Mouse (Mus musculus) bone marrow, adult 2 months (tissue): Measurements from ENCODE around the gene Ppp1r3c. TPM values are rescaled to one million over a fixed set of nuclear protein-coding genes. Genes with fewer than 3 reads are reported as not detected.
"Not testable (repeated sequence)": the region's sequence is repeated elsewhere in the genome, so short reads cannot be mapped to it uniquely, and the experiment has no call there.

Experiments used
- H3K27ac ChIP-seq: fragments of 200-500 bp; 2 replicates; pipeline ENCODE4 v1.5.1; 2012; ENCODE audit warnings: low read depth, mild to moderate bottlenecking, control low read depth, inconsistent platforms, low read length; ENCODE audit not compliant: control insufficient read depth, poor library complexity, insufficient read depth
- H3K4me1 ChIP-seq: fragments of 200-500 bp; 2 replicates; pipeline ENCODE4 v1.6.1; 2011; ENCODE audit warnings: low read length; ENCODE audit not compliant: control insufficient read depth, insufficient read depth
- H3K4me3 ChIP-seq: fragments of 200-500 bp; replicated peaks from 2 replicates; pipeline ENCODE3; 2011; ENCODE audit warnings: mild to moderate bottlenecking, low read depth, low read length, control low read depth; ENCODE audit not compliant: control insufficient read depth
- CTCF ChIP-seq: fragments of 200-500 bp; IDR thresholded peaks from 2 replicates; pipeline ENCODE4 v1.5.1; 2011; ENCODE audit warnings: low read length, control low read depth; ENCODE audit not compliant: control insufficient read depth, insufficient read depth
- POLR2A ChIP-seq: fragments of 200-500 bp; IDR thresholded peaks from 2 replicates; pipeline ENCODE4 v1.6.1; 2011; ENCODE audit warnings: low read depth, mild to moderate bottlenecking, control low read depth, low read length, borderline replicate concordance; ENCODE audit not compliant: control insufficient read depth
- WGBS: fragments of 180-500 bp; shearing (Covaris S2); methylation state at CpG from one replicate; pipeline ENCODE4 v1.1.7; 2018; 5-methylcytosine and 5-hydroxymethylcytosine counted together
- polyA plus RNA-seq: library from polyadenylated mRNA; stranded (reverse); fragments of >200 nt; gene quantifications from 2 replicates; pipeline ENCODE4 v1.2.4, GENCODE M21; 2011; ENCODE audit warnings: low replicate concordance; ENCODE audit not compliant: missing spikeins, insufficient read depth, insufficient read length

Ppp1r3c gene
- polyA plus RNA-seq, 1 experiment = 2.0 TPM

- H3K27ac ChIP-seq = no peak overlapping the region
- WGBS = 81% methylated on average over 11 of the region's 11 CpGs
- no peaks in the 10 kb centered on the region for H3K4me1 ChIP-seq
- no peak for TF ChIP-seq POLR2A
- TF ChIP-seq CTCF = no peak
- H3K4me3 ChIP-seq = no peak overlapping the region
Observed at GRCm38 (mm10) chr19:36731310-36731709, 5.1 kb downstream of the Ppp1r3c start.

GRCm38 (mm10) chr19:36730414-36730813, 6.0 kb downstream of the Ppp1r3c start:
- not testable (repeated sequence) for H3K4me1 ChIP-seq, H3K4me3 ChIP-seq, H3K27ac ChIP-seq
- 77% methylated on average over 2 of the region's 2 CpGs for WGBS

GRCm38 (mm10) chr19:36728741-36729460, 7.6 kb downstream of the Ppp1r3c start:
- 75% methylated on average over 12 of the region's 12 CpGs for WGBS
- TF ChIP-seq CTCF (no peak), POLR2A (no peak)

DNA sequence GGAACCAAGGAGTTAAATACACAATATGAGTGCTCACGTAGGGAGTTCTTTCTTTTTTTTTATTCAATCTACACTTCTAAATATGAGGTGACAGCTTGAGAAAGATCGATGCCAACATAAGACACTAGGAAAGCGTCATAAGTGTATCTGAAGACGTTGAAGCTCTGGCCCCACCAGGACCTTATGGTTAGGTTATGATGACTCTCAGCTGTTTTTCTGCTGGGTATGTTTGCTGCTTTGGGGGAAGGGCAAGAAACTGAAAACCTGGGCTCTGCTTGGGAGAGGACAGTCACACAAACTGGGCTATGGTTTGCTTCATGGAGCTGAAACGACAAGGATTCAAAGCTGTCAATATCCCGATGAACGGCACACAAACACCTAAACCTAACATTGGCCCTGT, 11.5 kb downstream of the Ppp1r3c start:
- Histone ChIP-seq H3K4me3 (no peak overlapping the region), H3K4me1 (no peaks in the 10 kb centered on the region), H3K27ac (no peak overlapping the region)
- TF ChIP-seq POLR2A (no peak), CTCF (no peak)
- WGBS = 76% methylated on average over 7 of the region's 7 CpGs

More at GRCm38 (mm10) chr19:36728741-36729460, 7.6 kb downstream of the Ppp1r3c start:
- Histone ChIP-seq H3K4me3 (no peak overlapping the region), H3K4me1 (no peaks in the 10 kb centered on the region), H3K27ac (no peak overlapping the region)

DNA sequence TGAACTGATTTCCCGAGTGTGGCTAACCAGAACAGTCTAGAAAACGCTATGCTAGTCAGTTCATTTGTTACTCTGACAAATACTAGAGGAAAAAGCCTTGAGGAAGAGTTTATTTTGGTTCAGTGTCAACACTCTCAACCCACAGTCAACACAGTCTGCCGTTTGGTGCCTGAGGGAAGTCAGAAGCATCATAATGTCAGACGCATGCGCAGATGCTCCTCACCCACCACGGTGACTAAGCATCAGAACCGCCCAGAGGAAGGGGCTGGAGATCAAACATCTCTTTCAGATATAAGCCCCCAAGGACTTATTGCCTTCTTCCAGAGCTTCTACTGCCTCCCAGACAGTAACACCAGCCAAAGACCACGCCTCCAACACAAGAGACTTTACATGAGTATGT, 15.3 kb downstream of the Ppp1r3c start:
- TF ChIP-seq CTCF (no peak), POLR2A (no peak)
- H3K27ac ChIP-seq = no peak overlapping the region
- H3K4me1 ChIP-seq = no peaks in the 10 kb centered on the region; the same call in 1 of the 2 replicates
- whole genome bisulfite sequencing = 70% methylated on average over 8 of the region's 8 CpGs
- H3K4me3 ChIP-seq = no peak overlapping the region

DNA sequence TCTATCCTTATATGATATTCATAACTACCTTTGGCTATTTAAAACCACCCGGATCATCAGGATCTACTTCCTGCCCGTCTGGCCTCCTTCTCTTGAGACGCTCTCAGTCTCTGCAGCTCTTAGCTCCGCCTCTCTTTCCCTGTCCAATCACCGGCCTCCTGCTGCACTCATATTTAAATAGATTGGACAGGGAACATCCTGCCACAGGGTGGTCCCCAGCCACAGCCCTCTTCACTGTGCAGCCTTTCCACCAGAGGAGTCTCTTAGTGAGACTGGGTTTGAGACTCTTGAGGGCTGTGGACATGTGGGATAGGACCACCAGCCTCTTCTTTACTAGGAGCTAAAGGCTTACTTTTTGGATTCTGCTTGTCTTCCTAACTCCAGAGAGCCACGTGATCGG, 20.2 kb downstream of the Ppp1r3c start:
- WGBS = 75% methylated on average over 7 of the region's 7 CpGs
- TF ChIP-seq CTCF = no peak
- TF ChIP-seq POLR2A = no peak
- Histone ChIP-seq H3K4me1 (no peaks in the 10 kb centered on the region; the same call in 1 of the 2 replicates), H3K4me3 (no peak overlapping the region), H3K27ac (no peak overlapping the region)

DNA sequence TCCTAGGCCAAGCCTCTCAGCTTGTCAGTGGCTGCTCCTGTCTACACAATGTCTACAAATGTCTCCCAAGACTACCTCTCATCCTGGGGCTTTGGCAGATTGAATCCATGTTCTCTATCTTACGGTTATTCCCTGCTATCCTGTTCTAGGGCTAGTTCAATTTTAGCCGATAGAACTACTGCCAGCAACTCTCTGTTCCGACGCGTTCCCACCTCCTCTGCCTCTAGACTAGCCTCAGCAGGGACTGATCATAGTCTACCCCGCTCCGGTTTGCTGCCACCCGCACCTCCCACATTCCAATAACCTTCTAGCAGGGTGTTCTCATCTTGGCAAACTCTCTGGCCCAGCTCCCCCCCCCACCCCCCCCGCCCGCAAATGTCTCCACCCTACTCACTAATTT, 20.9 kb downstream of the Ppp1r3c start:
- TF ChIP-seq POLR2A = no peak
- H3K27ac ChIP-seq = no peak overlapping the region
- H3K4me1 ChIP-seq = no peaks in the 10 kb centered on the region; the same call in 1 of the 2 replicates
- no peak overlapping the region for H3K4me3 ChIP-seq
- 90% methylated on average over 10 of the region's 10 CpGs for WGBS

- WGBS = 67% methylated on average over 1 of the region's 1 CpGs
- H3K27ac ChIP-seq = no peak overlapping the region
- TF ChIP-seq POLR2A (no peak), CTCF (no peak)
- no peak overlapping the region for H3K4me3 ChIP-seq
- no peaks in the 10 kb centered on the region for H3K4me1 ChIP-seq
Observed at GRCm38 (mm10) chr19:36714492-36714891, 22.0 kb downstream of the Ppp1r3c start.

DNA sequence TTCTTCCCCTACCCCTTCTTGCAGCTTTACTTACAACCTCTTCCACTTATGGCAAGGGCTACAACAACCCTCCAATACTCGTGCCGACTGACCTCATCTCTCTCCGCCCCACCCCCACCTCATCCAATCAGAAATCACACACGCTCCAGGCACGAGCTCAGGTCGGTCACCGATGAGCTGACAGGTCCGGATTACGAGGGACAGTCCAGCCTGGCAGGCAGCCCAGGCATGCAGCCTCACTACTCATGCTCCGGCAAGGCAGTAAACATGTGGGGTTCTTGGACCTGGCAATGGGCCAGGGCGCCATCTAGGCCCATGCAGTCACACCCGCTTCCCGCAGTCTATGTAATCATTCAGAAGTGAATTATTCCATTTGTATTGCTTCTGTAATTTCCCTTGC, 23.4 kb downstream of the Ppp1r3c start:
- no peaks in the 10 kb centered on the region for H3K4me1 ChIP-seq
- no peak overlapping the region for H3K27ac ChIP-seq
- H3K4me3 ChIP-seq = no peak overlapping the region
- WGBS = 86% methylated on average over 13 of the region's 13 CpGs
- TF ChIP-seq POLR2A = no peak
- no peak for TF ChIP-seq CTCF
